Mouse (Mus musculus) heart, postnatal 36 days (tissue): Measurements from ENCODE around the gene Cdv3. TPM values are rescaled to one million over a fixed set of nuclear protein-coding genes. Genes with fewer than 3 reads are reported as not detected.
A peak's percentile ranks its signal among the peaks of the same experiment; 100 is the strongest.
"Not testable (repeated sequence)": the region's sequence is repeated elsewhere in the genome, so short reads cannot be mapped to it uniquely, and the experiment has no call there.

Experiments
- DNase-seq, 2 experiments: peaks; one replicate each; pipeline ENCODE4 v3.0.0; 2021 to 2022
- intact Hi-C: fragments of 180-260 bp; cut with DNase I; formaldehyde crosslinking; loops from one replicate; pipeline ENCODE4 v1.15.1; 2025
- total RNA-seq, 2 experiments: library from RNA; stranded (reverse); gene quantifications; 2 replicates each; pipeline ENCODE4 v1.2.3; 2021

Gene Cdv3
- total RNA-seq, 2 experiments from 2014 or later, result 120 to 123 TPM

DNA sequence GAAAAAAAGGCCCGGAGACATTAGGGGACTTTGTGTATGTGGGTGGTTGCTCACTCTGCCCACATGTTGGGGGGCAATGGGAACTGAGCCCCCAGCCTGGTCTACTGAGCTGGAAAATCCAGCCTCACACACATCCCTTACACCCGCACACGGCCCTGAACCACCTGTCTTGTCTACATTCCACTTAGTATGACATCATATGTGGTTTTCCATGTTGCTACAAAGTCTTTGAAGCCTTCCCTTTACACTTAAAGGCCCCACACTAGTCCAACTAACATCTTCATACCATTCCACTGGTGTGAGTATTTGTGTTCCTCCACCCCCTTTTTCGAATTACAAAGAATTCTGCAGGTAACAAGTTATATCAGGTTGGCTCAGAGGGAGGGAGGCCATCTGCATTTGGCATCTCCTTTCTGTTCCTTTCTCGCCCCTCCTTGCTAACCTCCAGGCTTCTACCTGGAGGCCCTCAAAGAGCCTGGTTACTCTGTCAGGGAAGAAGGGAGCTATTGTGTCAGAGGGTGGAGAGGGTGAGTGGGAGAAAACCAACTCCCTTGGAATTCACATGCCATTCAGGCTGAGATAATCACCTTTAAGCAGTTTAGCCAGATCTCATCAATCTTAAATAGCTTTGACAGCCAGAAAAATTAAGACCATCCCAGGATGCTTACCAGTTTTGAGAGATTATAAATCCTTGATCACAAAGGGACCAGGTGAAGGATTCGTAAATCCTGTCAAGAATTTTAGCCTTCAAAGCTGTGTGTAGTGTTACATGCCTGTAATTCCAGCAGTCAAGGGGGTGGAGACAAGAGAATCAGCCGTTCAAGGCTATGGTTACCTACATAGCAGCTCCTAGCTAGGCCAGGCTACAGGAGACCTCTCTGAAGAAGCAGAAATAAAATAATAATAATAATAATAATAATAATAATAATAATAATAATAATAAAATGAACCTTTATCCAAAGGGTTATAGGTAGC, 11.0 kb upstream of the Cdv3 start:
- no peak for DNase-seq
- intact Hi-C loops, result no loop called here

DNA sequence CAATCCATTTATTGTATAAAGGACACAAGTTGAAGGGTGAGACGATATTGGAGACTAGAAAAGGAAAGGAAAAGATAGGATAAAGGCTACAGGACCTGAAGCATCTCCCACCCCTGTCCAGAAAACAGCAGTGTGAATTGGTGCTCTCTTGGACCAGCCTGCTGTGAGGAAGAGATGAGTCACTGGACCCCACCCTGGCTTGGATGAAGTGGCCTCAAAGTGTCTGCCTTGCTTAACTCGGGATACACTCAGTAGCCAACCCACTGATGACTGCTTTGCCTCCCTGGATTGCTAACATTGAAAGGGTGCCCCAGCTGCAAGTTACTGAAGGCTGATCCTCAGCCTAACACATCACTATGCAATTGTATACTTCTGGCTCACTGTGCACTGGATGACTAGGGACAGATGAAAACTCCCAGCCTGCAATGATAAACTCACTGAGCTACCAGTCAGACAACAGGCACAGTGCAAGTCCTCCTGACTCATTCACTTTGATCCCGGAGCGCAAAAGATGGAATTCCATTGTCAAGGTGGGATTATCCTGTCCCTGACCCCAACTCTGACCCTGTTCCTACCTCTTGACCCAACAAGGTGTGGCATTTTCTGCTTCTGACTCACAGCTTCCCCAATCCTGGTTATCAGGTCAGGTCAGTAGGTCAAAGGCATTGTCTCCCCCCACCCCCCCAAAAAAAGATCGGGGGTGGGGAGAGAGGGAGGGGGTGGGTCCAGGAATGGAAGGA, 6.8 kb upstream of the Cdv3 start:
- DNase-seq, result no peak
- intact Hi-C loops, result no loop called here

DNA sequence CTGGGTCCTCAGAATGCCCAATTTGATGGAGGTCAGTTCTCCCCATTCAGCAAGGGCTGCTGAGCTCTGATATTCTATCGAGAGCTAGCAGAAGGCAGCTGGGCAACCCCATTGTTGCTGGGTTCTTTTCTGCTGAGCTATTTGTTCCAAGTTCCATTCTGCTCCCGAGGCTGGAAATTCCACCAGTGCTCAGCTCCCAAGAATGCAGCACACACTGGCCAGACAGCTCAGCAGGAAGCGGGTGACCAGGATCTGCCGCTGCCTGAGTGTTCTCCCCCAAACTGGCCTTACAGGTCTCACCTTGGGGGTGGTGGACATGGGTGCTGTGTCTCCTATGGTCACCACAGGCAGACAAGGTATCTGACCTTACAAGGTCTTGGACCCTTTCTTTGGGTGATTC, 4.3 kb upstream of the Cdv3 start:
- DNase-seq, result no peak
- intact Hi-C loops, result loop anchor here (5.0 to 10.0 kb wide), 3 partner anchors 168 to 895 kb away; partner anchors contain the start of genes Dnajc13, Nphp3 and Srprb

DNA sequence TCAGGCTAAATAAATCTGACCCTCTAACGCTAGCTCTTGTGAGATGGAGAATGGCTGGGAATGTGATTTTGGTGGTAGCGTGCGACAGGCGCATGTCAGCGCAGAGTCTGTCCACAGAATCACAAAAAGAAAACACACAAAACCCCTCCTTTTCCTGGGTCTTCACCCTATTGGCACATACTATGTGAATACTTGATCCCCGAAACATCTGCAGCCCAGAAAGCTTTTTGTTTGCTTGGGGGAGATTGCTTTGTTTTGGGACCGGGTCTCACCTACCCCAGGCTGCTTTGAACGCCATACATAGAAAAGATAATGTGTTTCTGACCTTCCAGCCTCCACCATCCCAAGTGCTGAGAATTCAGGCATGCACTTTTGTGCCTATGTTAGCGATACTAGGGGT, 716 bp upstream of the Cdv3 start:
- intact Hi-C loops, result loop anchor here (2.0 to 10.0 kb wide), 4 partner anchors 62 to 898 kb away; partner anchors contain the start of genes 1300017J02Rik, Dnajc13, Nphp3 and Srprb
- DNase-seq, result no peak

DNA sequence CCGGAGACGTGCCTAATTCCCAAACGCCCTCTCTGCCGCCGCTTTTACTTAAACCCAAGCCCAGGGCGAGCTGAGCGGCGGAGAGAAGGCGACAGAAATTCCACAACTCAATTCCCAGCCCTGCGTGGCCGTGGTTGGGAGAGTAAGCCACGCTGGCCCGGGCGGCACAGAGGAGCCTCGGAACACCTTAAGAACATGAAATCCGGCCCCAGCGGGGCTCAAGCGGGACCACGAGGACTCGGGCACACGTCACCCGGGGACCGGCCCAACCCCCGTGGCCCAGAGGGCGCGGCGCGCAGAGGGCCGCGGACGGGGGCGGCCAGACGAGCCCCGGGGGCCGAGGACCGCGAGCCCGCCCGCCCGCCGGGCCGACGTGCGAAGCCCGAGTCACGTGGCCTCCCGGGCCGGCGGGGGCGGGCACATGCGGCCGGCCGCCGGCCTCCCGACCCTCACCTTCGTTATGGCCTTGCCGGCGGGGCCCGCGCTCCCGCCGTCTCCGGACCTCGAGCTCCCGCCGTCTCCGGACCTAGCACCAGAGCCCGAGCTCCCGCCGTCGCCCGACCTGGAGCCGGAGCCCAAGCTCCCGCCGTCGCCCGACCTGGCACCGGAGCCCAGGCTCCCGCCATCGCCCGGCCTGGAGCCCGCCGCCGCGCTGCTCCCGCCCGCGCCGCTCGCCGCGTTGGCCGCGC, 895 bp downstream of the Cdv3 start:
- peak; percentile 68 to 79 for DNase-seq
- intact Hi-C loops, result loop anchor here (5.0 to 10.0 kb wide), 3 partner anchors 162 to 900 kb away; partner anchors contain the start of genes Dnajc13, Nphp3 and Srprb

DNA sequence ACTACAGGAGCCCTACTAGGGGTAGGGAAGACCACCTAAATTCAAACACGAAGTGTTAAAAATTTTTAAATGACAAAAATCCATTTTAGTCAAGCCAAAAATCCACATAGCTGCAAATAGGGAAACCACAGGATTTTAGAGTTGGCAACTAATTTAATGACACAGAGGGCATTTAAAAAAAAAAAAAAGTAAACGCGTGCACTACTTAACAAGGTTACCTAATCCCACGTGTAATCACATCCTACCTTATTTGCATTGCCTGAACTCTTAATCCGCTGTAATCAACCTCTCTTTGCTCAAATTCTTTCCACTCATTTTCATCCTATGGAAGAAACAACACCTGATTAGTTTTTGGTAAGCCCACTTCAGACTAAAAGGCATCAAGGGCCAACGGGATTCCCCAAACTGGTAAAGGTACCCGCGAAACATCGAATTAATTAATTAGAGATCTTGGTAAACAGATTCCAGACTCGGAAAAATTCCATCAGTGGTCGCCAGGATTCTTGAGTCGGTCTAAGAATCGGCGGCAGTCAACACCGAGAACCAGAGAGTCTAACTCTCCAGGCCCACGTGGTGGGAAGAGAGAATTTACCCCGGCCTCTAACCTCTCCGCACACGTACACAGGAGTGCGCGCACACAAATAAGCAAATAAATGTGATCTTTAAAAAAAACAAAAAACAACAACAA, 1.8 kb downstream of the Cdv3 start:
- intact Hi-C loops, result loop anchor here (10.0 kb wide), 1 partner anchor 901 kb away; the partner anchor contains the start of gene Dnajc13
- peak; percentile 14 to 19 for DNase-seq

DNA sequence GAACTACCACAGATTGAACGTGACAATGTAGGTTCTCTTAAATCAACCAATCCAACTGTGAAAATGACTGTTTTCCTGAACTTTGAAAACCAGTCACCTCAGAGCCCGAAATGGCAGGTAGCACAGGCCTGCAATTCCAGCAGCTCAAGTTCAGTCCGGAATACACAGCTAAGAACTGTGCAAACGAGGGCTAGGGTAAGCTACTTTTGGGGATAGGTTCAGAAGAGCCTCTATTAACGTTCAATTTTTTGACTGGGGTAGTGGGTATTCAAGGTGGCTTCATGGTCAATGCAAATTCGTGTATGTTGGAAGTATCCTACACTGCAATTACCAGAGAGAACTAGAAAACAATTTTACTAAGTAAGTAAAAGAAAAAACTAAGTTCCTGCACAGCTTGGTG, 2.6 kb downstream of the Cdv3 start:
- no peak for DNase-seq
- intact Hi-C loops, result loop anchor here (10.0 kb wide), 1 partner anchor 902 kb away; the partner anchor contains the start of gene Dnajc13

DNA sequence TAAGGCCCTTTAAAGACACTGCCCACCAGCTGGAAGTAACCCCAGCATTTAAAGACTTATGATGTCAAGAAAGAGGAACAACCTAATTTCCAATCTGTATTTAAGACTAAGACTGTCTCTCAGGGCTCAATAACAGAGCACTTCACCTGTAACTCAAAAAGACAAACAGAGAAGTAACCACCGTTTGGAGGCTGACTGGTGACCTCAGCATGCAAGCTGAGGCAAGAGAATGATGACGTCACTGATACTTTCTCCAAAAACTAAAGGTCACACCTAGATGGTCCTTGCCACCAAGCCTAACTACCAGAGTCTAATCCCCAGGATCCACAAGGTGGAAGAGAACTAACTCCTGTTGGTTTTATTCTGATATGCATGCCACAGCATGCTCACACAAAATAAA, 5.0 kb downstream of the Cdv3 start:
- no peak for DNase-seq
- intact Hi-C loops, result loop anchor here (10.0 kb wide), 1 partner anchor 904 kb away; the partner anchor contains the start of gene Dnajc13

DNA sequence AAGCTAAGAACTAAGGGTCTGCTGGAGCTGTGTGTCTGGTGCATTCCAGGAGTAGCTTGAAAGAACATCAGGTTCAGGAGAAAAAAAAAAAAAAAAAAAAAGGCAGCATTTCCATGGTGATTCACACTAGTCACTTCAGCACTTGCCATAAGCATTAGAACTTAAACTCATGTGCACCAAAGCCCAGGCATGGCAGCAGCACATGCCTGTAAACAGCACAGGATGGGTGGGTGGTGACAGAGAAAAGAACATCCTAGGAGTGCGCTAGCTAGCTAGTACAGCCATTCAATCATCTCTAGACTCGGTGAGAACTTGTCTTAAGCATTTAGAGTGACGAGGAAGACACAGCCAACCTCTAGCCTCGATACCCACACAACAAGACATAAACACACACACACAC, 7.1 kb downstream of the Cdv3 start:
- intact Hi-C loops, result no loop called here
- no peak for DNase-seq

DNA sequence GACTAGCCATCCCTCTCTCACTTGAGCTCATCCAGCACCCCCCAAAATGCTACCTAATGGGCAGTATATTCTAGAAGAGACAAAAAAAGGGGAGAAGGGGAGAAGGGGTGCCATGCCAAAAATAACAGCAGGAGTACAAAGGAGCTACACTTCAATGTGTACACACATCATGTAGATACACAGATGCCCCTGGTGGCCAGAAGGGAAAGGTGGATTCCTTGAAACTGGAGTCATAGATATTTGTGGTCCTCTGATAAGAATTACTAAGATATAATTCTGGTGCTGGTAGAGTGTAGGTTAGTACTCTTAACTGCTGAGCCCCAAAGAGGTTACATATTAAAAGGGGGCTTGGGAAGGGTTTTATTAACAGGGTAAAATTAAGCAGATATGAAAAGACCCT, 7.7 kb downstream of the Cdv3 start:
- no peak for DNase-seq
- intact Hi-C loops, result no loop called here

DNA sequence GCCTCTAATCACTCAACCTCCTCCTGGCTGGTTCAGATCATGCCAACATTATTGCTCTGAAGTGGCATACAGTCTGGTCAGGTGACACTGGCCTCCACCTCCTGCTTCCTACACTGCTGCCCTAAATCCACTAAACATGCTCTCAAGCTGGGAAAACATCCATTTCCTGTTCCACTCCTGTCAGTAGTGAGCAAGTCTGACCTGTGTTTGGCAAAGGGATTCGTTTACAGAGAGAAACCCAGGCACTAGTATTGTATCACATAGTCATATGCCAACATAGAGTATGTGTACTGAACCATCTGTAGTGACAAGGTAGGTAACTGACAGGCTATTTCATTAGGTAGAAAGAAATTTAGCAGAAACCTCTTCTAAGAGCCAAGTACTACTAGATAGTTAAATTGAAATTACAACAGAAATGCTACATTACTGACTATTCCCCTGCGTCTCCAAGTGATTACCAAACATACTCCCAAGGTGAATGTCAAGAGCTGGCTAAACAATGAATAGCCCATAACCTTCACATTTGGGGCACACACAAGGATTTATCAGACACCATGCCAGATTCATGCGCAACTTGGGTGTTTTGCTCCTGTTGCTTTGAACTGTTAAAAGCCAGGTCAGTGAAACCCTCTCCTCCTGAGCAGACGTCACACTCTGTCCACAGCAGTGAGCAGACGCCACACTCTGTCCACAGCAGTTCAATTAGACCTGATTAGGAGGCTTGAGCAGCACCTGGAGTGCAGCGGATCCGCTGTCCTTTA, 12.0 kb downstream of the Cdv3 start:
- intact Hi-C loops, DNase-seq: not testable (repeated sequence)

DNA sequence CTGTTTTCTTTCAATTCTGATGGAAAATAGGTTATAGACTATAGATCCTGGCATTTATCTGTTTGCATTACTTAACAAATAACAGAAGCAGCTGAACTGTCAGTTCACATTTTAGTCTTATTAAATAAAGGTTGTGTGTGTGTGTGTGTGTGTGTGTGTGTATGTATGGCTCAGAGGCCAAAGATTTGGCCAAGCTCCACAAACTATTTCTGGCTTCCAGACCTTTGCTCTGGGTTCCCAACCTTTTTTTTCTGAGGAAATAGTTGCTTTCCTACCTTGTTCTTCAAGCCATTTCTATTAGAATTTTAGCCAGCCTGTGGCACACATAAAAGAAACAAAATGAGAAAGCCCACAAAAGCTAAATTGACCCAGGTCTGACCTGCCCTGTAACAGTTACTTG, 16.8 kb downstream of the Cdv3 start:
- DNase-seq, result no peak
- intact Hi-C loops, result no loop called here

DNA sequence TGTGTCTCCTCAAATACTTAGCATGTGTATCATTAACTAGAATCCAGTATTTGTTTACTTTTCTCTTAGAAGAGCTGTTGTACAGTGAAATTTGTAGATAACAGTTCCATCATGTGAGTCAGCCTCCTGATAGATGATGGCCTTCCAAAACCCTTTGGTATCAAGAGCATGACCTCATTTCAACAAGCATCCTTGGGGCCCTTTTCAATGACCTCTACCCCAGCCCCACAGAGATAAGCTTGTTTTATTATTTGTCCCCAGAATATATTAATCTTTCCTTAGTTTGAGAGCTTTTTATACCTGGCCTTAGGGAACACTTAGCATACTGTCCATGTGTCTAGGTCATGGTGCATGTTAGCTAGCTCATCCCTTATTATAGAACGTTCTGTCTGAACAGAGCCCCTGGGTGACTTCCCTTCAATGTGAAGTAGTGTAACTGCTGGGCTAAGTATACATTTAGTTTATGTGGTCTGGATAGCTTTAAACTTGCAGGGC, 17.6 kb downstream of the Cdv3 start:
- no peak for DNase-seq
- intact Hi-C loops, result no loop called here

DNA sequence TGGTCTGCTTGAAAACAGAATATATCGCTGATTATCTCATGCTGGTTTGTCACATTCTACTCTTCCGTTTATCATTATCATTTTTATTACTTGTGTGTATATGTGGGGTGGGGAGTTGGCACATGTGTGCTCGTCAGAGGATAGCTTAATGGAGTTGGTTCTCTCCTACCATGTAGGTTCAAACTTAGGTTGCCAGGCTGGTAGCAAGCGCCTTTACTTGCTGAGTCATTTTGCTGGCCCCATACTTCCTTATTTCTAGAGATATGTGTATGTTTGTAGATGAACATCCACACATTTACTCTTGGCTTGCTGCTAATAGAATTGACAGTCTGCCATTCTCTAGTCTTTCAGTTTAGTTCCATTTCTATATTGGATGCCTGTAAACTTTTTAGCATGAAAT, 18.6 kb downstream of the Cdv3 start:
- DNase-seq, result no peak
- intact Hi-C loops, result no loop called here

DNA sequence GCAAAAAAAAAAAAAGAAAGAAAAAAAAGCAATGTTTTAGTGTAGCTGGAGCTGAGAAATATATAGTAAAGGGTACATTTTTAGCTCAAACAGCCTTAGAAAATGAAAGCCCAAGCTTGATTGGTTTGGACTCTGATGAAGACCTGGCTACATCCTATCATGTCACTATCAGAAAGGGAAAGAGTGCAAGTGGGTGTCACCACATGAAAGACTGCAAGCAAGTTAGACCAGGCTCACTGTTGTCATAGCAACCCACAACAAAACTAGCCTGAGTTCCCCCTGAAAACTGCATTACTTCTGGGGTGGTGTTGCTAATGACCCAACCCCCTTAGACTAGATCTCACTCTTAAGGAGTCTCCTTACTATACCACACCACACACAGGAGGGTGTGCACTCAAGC, 28.7 kb downstream of the Cdv3 start:
- DNase-seq, result no peak
- intact Hi-C loops, result no loop called here

DNA sequence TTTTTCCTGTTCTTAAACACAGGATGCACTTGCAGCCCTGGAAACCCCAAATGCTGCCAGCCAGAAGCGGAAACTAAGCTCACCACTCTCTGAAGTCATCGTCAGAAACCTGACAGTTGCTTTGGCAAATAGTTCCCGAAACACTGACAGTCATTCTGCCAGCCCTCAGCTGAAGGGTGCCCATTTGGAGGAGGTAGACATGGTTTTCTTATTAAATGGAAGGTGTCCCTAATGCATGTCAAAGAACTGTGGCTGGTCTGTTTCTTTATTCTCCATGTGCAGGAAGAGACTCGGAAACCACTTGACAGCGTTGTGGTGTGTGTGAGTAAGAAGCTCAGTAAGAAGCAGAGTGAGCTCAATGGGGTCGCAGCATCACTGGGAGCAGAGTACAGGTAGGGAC, 33.0 kb downstream of the Cdv3 start:
- intact Hi-C loops, result no loop called here
- DNase-seq, result no peak

DNA sequence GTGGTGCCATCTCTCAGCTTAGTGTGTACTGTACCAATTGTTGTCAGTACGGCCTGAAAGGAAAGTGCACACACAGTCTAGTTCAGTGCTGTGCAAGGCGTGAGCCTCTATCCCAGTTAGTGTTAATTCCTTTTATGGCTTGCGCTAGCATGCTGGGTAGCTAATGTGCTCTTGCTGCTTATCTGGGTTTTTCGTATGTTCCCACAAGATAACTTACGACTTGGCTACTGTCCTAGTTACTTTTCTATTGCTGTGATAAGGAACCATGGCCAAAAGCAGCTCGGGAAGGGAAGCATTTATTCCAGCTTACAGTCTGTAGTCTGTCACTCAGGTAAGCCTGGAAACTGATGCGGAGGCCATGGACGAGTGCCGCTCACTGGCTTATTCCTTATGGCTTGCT, 39.2 kb downstream of the Cdv3 start:
- no peak for DNase-seq
- intact Hi-C loops, result no loop called here

DNA sequence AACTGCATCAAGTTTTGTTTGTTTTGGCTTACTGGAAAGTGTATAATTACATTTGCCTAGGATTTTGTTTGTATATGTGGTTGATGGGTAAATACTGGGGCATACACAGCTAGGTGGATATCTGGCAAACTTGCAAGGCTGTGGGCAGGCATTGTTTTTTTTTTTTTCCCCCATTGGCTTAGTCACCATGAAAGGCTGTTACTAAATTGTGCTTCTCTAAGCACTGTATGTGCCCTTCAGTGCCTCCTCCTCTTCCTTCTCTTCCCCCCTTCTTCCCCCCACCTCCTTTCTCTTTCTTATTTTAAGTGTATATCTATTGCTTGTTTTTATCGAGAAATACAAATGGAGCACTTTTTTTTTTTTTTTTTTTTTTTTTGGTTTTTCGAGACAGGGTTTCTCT, 41.0 kb downstream of the Cdv3 start:
- DNase-seq, result no peak
- intact Hi-C loops, result no loop called here

DNA sequence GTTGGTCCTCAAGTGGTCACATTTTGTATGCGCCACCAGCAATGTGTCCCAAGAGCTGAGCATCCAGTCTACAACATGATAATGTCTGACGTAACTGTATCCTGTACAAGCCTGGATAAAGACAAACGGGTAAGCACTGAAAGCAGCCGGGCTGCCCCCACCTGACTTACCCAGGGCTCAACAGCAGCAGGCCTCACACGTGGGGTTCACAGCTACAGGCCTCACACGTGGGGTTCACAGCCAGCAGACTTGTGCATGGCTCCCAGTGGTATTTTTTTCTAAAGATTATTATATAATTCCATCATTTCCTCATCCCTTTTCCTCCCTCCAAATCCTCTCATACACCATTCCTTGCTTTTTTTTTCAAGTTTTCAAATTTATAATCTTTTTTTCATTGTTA, 55.8 kb downstream of the Cdv3 start:
- no peak for DNase-seq
- intact Hi-C loops, result loop anchor here (10.0 kb wide), 3 partner anchors 295 to 685 kb away; partner anchors contain the start of genes Anapc13 and Cep63
